9 mouse cellular contexts compared by ENCODE assay signal in genomic region chr1:93825771-93826539, GRCm38 (mm10). TPM values are rescaled to one million over a fixed set of nuclear protein-coding genes. Genes with fewer than 3 reads are reported as not detected.
A peak's percentile ranks its signal among the peaks of the same experiment; 100 is the strongest.
DNase-seq lines count a peak whose midpoint lies in the region; ATAC-seq lines count a peak whose summit lies in the region.
"Had no signal": no experiment of that assay in that cellular context is flagged by ENCODE, and none has a peak within 500 bp of the region (broad histone marks: within the 10 kb centered on the region; RNA-seq: fewer than 3 reads in every experiment).

No protein-coding gene starts in this region.

- H3K4me1 ChIP-seq in liver, embryonic 15.5 days (replicated peaks) = peaks cover 34% of the 10 kb centered on the region
- peaks cover 7% of the 10 kb centered on the region; the same call in 1 of the 2 replicates for H3K4me1 ChIP-seq in stomach, embryonic 15.5 days

- H3K36me3 ChIP-seq in liver, embryonic 15.5 days (replicated peaks) = peaks cover 8% of the 10 kb centered on the region
- H3K36me3 ChIP-seq in stomach, embryonic 15.5 days = peaks cover 6% of the 10 kb centered on the region; the same call in 1 of the 2 replicates

- peak overlapping the region; percentile 98 for H3K27ac ChIP-seq in liver, embryonic 15.5 days (replicated peaks)
- peak overlapping the region; percentile 97 for H3K27ac ChIP-seq in stomach, embryonic 15.5 days

- DNase-seq in adrenal gland, postnatal 14 days = peak; percentile 29
- DNase-seq in adrenal gland, postnatal 10 days = no peak
- peak; percentile 21 for DNase-seq in right cerebral cortex, postnatal 4 days
- no peak for DNase-seq in right cerebral cortex, postnatal 14 days
- DNase-seq in heart, postnatal 4 days = peak; percentile 16
- no peak for DNase-seq in gastrocnemius, postnatal 25 days

- H3K4me2 ChIP-seq in liver, embryonic 15.5 days = peak overlapping the region; percentile 80
- peak overlapping the region; percentile 73 for H3K4me2 ChIP-seq in stomach, embryonic 15.5 days

- no peaks in the 10 kb centered on the region for H3K27me3 ChIP-seq in liver, embryonic 15.5 days
- H3K27me3 ChIP-seq in stomach, embryonic 15.5 days (replicated peaks) = no peaks in the 10 kb centered on the region

- no peaks in the 10 kb centered on the region for H3K9me3 ChIP-seq in liver, embryonic 15.5 days (replicated peaks)
- H3K9me3 ChIP-seq in stomach, embryonic 15.5 days = no peaks in the 10 kb centered on the region

- no peak for ATAC-seq in liver, embryonic 15.5 days (ENCODE audit: insufficient read depth)
- ATAC-seq in stomach, embryonic 15.5 days (ENCODE audit: insufficient read depth, low FRiP score, low read depth) = no peak

- H3K4me3 ChIP-seq in liver, embryonic 15.5 days (replicated peaks) = peak overlapping the region; percentile 62
- H3K4me3 ChIP-seq in stomach, embryonic 15.5 days (replicated peaks) = peak overlapping the region; percentile 57

- peak overlapping the region; percentile 58 for H3K9ac ChIP-seq in liver, embryonic 15.5 days
- H3K9ac ChIP-seq in stomach, embryonic 15.5 days = peak overlapping the region; percentile 43; the same call in 1 of the 2 replicates

- WGBS in liver, embryonic 15.5 days (ENCODE audit: insufficient replicate concordance) = 47% methylated on average over 27 of the region's 27 CpGs
- 39% methylated on average over 27 of the region's 27 CpGs for WGBS in stomach, embryonic 15.5 days

RNA-seq across cellular contexts. Expression of gene D2hgdh, which starts 1.2 kb away (rescaled TPM):
- total RNA-seq in adrenal gland, postnatal 14 days (2021) = 39.7 and 45.1 TPM in 2 replicates
- 10 to 100 TPM; 33.5 to 48.8 TPM for total RNA-seq in adrenal gland, postnatal 10 days (2021)
- total RNA-seq in heart, postnatal 4 days (2021) = 10 to 100 TPM; 21.0 to 25.1 TPM
- polyA plus RNA-seq in liver, embryonic 15.5 days (2015; fragmentation: Nextera tagmentation; extraction: Ambion mirVana) = 5.7 and 5.9 TPM in 2 replicates
- polyA plus RNA-seq in stomach, embryonic 15.5 days (2015; fragmentation: Nextera tagmentation; extraction: Ambion mirVana) = 13.0 and 15.7 TPM in 2 replicates
- 10 to 100 TPM; 18.4 to 23.1 TPM for total RNA-seq in gastrocnemius, postnatal 25 days (2021)

RNA-seq across cellular contexts. Expression of gene Ing5, which starts 22.2 kb away (rescaled TPM):
- total RNA-seq in adrenal gland, postnatal 14 days (2021) = 15.2 and 17.3 TPM in 2 replicates
- total RNA-seq in adrenal gland, postnatal 10 days (2021) = 10 to 100 TPM; 15.2 to 17.9 TPM
- 10 to 100 TPM; 11.9 to 13.1 TPM for total RNA-seq in heart, postnatal 4 days (2021)
- 9.4 TPM in 2 replicates for polyA plus RNA-seq in liver, embryonic 15.5 days (2015; fragmentation: Nextera tagmentation; extraction: Ambion mirVana)
- polyA plus RNA-seq in stomach, embryonic 15.5 days (2015; fragmentation: Nextera tagmentation; extraction: Ambion mirVana) = 18.3 and 20.2 TPM in 2 replicates
- 1 to 10 TPM; 3.1 TPM for total RNA-seq in gastrocnemius, postnatal 25 days (2021)

RNA-seq across cellular contexts. Expression of gene Dtymk, which starts 24.2 kb away (rescaled TPM):
- total RNA-seq in adrenal gland, postnatal 14 days (2021) = 70.1 and 70.7 TPM in 2 replicates
- 10 to 100 TPM; 72.3 to 76.9 TPM for total RNA-seq in adrenal gland, postnatal 10 days (2021)
- total RNA-seq in heart, postnatal 4 days (2021) = 10 to 100 TPM; 78.1 to 79.7 TPM
- 110 and 114 TPM in 2 replicates for polyA plus RNA-seq in liver, embryonic 15.5 days (2015; fragmentation: Nextera tagmentation; extraction: Ambion mirVana)
- polyA plus RNA-seq in stomach, embryonic 15.5 days (2015; fragmentation: Nextera tagmentation; extraction: Ambion mirVana) = 228 and 237 TPM in 2 replicates
- 10 to 100 TPM; 15.7 to 16.4 TPM for total RNA-seq in gastrocnemius, postnatal 25 days (2021)

RNA-seq across cellular contexts. Expression of gene Gal3st2, which starts 35.2 kb away (rescaled TPM):
- total RNA-seq in adrenal gland, postnatal 14 days (2021) = 0.60 TPM in 1 of 2 replicates, not detected in the other
- total RNA-seq in adrenal gland, postnatal 10 days (2021) = under 1 TPM; 0.21 to 0.36 TPM
- total RNA-seq in heart, postnatal 4 days (2021) = under 1 TPM in 1 of 2 experiments, not detected in 1; 0.17 TPM
- polyA plus RNA-seq in liver, embryonic 15.5 days (2015; fragmentation: Nextera tagmentation; extraction: Ambion mirVana) = not detected in 2 replicates
- polyA plus RNA-seq in stomach, embryonic 15.5 days (2015; fragmentation: Nextera tagmentation; extraction: Ambion mirVana) = 0.06 TPM in 1 of 2 replicates, not detected in the other
- total RNA-seq in gastrocnemius, postnatal 25 days (2021) = not detected
- polyA plus RNA-seq: gonadal fat pad, adult 2 months had no signal

Comparison
In these comparisons a context has a peak if more than half of its experiments do, and no peak if none do; other contexts are left out.
1. DNase-seq: peak in adrenal gland, postnatal 14 days (single experiment), right cerebral cortex, postnatal 4 days (single experiment) and heart, postnatal 4 days (single experiment); none in adrenal gland, postnatal 10 days (single experiment), right cerebral cortex, postnatal 14 days (single experiment) and gastrocnemius, postnatal 25 days (single experiment).